Mouse (Mus musculus) CH12.LX (cell line): ENCODE results near the gene Chrd. TPM values are rescaled to one million over a fixed set of nuclear protein-coding genes. Genes with fewer than 3 reads are reported as not detected.

Experiments used
- DNase-seq: peaks from one replicate; pipeline ENCODE4 v3.0.0-alpha.2; 2013; ENCODE audit errors: extremely low read depth
- H3K27ac ChIP-seq: 2 replicates; pipeline ENCODE4 v1.5.1; 2012; ENCODE audit warnings: low read depth, mild to moderate bottlenecking, control low read depth, moderate library complexity; ENCODE audit not compliant: insufficient read depth
- H3K27me3 ChIP-seq: replicated peaks from 2 replicates; pipeline ENCODE3; 2012; ENCODE audit warnings: inconsistent platforms
- H3K36me3 ChIP-seq, 2 experiments: replicated peaks in 1 of 2; 2 replicates each; pipeline versions ENCODE3 to v1.6.1; 2012; ENCODE audit warnings: inconsistent platforms in 1 of 2, low read length in 1 of 2, mild to moderate bottlenecking in 1 of 2, mixed read lengths in 1 of 2, moderate library complexity in 1 of 2; ENCODE audit not compliant: control insufficient read depth in 1 of 2, insufficient read depth in 1 of 2
- H3K4me1 ChIP-seq, 2 experiments: 2 replicates each; pipeline ENCODE4 v1.6.1; 2012; ENCODE audit warnings: inconsistent platforms in 1 of 2, moderate library complexity in 1 of 2; ENCODE audit not compliant: insufficient read depth in 2 of 2, control insufficient read depth in 1 of 2
- H3K4me2 ChIP-seq: 2 replicates; pipeline ENCODE4 v1.6.1; 2012; ENCODE audit warnings: low read depth, mild to moderate bottlenecking, control low read depth; ENCODE audit not compliant: poor library complexity, insufficient read depth, severe bottlenecking
- H3K4me3 ChIP-seq, 3 experiments: fragments of 150-350 bp in 1 of 3; sonication (generic) in 1 of 3; replicated peaks in 1 of 3; 2 replicates each; pipeline versions ENCODE3 to v1.5.1; 2011 to 2012; ENCODE audit warnings: low read depth in 2 of 3, low read length in 2 of 3, mild to moderate bottlenecking in 2 of 3, moderate library complexity in 2 of 3, control low read depth in 1 of 3, improper control_type of control experiment in 1 of 3, inconsistent platforms in 1 of 3, mixed read lengths in 1 of 3; ENCODE audit not compliant: poor library complexity in 1 of 3
- H3K79me2 ChIP-seq: replicated peaks from 2 replicates; pipeline ENCODE4 v1.6.1; 2012; ENCODE audit warnings: mild to moderate bottlenecking, moderate library complexity; ENCODE audit not compliant: control insufficient read depth, poor library complexity, insufficient read depth, severe bottlenecking; ENCODE audit errors: extremely low read depth
- H3K9ac ChIP-seq: 2 replicates; pipeline ENCODE4 v1.6.1; 2012; ENCODE audit warnings: low read depth, mild to moderate bottlenecking, control low read depth, moderate library complexity; ENCODE audit not compliant: insufficient read depth
- H3K9me3 ChIP-seq: replicated peaks from 2 replicates; pipeline ENCODE3; 2012; ENCODE audit warnings: low read length, inconsistent platforms, mixed read lengths
- CHD1 ChIP-seq: IDR thresholded peaks from 2 replicates; pipeline ENCODE4 v1.6.1; 2012; ENCODE audit warnings: low read depth, low read length, improper control_type of control experiment, inconsistent platforms
- CTCF ChIP-seq, 2 experiments: IDR thresholded peaks in 1 of 2; conservative IDR thresholded peaks in 1 of 2; 2 replicates each; pipeline ENCODE4 v1.5.1; 2011 to 2012; ENCODE audit warnings: low read depth in 2 of 2, low read length in 2 of 2, improper control_type of control experiment in 1 of 2, inconsistent platforms in 1 of 2, mild to moderate bottlenecking in 1 of 2, moderate library complexity in 1 of 2
- ETS1 ChIP-seq: conservative IDR thresholded peaks from 2 replicates; pipeline ENCODE4 v1.6.1; 2012; ENCODE audit warnings: low read depth, mild to moderate bottlenecking, inconsistent platforms, low read length, improper control_type of control experiment, moderate library complexity
- HCFC1 ChIP-seq: IDR thresholded peaks from 2 replicates; pipeline ENCODE4 v1.6.1; 2012; ENCODE audit warnings: low read depth, mild to moderate bottlenecking, inconsistent platforms, low read length, improper control_type of control experiment
- IRF4 ChIP-seq: IDR thresholded peaks from 2 replicates; pipeline ENCODE4 v1.6.1; 2014; ENCODE audit warnings: low read depth, mild to moderate bottlenecking, inconsistent platforms, low read length, improper control_type of control experiment
- MAFK ChIP-seq: IDR thresholded peaks from 2 replicates; pipeline ENCODE4 v1.6.1; 2011; ENCODE audit warnings: low read length, improper control_type of control experiment; ENCODE audit not compliant: insufficient replicate concordance
- MAZ ChIP-seq: IDR thresholded peaks from 2 replicates; pipeline ENCODE4 v1.6.1; 2012; ENCODE audit warnings: low read depth, mild to moderate bottlenecking, inconsistent platforms, low read length, improper control_type of control experiment, moderate library complexity
- NELFE ChIP-seq: IDR thresholded peaks from 2 replicates; pipeline ENCODE4 v1.6.1; 2011; ENCODE audit warnings: low read depth, low read length, improper control_type of control experiment
- NRF1 ChIP-seq: IDR thresholded peaks from 2 replicates; pipeline ENCODE4 v1.6.1; 2014; ENCODE audit warnings: low read depth, mild to moderate bottlenecking, inconsistent platforms, low read length, improper control_type of control experiment, moderate library complexity
- PAX5 ChIP-seq: IDR thresholded peaks from 2 replicates; pipeline ENCODE4 v1.6.1; 2012; ENCODE audit warnings: low read length, inconsistent platforms, mixed read lengths
- RAD21 ChIP-seq: IDR thresholded peaks from 2 replicates; pipeline ENCODE4 v1.6.1; 2011; ENCODE audit warnings: low read depth, mild to moderate bottlenecking, low read length, improper control_type of control experiment, moderate library complexity
- SIN3A ChIP-seq: IDR thresholded peaks from 2 replicates; pipeline ENCODE4 v1.6.1; 2012; ENCODE audit warnings: low read length, improper control_type of control experiment, inconsistent platforms
- SMC3 ChIP-seq: IDR thresholded peaks from 2 replicates; pipeline ENCODE4 v1.6.1; 2011; ENCODE audit warnings: low read depth, low read length, improper control_type of control experiment
- UBTF ChIP-seq: IDR thresholded peaks from 2 replicates; pipeline ENCODE4 v1.6.1; 2012; ENCODE audit warnings: low read depth, mild to moderate bottlenecking, inconsistent platforms, low read length, improper control_type of control experiment, moderate library complexity
- USF2 ChIP-seq: conservative IDR thresholded peaks from 2 replicates; pipeline ENCODE4 v1.6.1; 2011; ENCODE audit warnings: low read depth, low read length, improper control_type of control experiment
- ZC3H11A ChIP-seq: IDR thresholded peaks from 2 replicates; pipeline ENCODE4 v1.6.1; 2012; ENCODE audit warnings: low read depth, mild to moderate bottlenecking, inconsistent platforms, low read length, improper control_type of control experiment
- dilution Hi-C: fragments of 300-500 bp; cut with MboI; formaldehyde crosslinking; loops from 2 replicates; pipeline ENCODE4 v1.14.3; 2020; ENCODE audit warnings: low sequenced_read_pairs; ENCODE audit not compliant: extremely low pct_unique_long_range_greater_than_20kb, extremely low pct_ligation_motif_present
- in situ Hi-C: fragments of 300-500 bp; cut with MboI; formaldehyde crosslinking; loops from 3 replicates; pipeline ENCODE4 v1.14.3; 2019; ENCODE audit warnings: low sequenced_read_pairs, low pct_ligation_motif_present, low pct_unique_long_range_greater_than_20kb, mixed read lengths
- polyA plus RNA-seq: library from polyadenylated mRNA; unstranded; fragments of >175 nt; gene quantifications from 2 replicates; pipeline ENCODE4 v1.2.1, GENCODE M21; 2012; ENCODE audit warnings: low read depth; ENCODE audit not compliant: insufficient read length
- total RNA-seq, 2 experiments: library from RNA; depleted of rRNA; stranded (reverse); fragments of 300-350 nt in 1 of 2; fragments of >200 nt in 1 of 2; gene quantifications; 2 replicates each; pipeline ENCODE4 v1.2.3; 2012 to 2014

Chrd gene
- total and polyA plus RNA-seq, 3 experiments = not detected

DNA sequence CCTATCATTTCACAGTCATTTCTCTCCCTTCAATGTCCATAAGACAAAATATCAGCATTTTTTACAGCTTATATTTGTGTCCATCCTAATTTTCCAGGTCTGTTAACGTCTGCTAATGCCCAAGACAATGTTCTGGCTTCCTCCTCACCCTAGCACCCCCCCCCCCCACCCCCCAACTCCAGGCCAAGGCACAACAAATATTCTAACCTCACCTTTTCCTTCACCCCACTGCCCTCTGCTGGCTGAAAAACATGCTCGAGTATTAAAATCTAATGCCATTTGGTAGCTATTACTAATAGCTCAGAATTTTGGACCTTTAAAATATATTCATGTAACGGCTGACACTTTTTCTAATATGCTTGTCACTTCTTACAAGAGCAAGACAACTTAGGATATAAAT lies 28.8 kb downstream of the Chrd start:
- dilution Hi-C loops (no loop called here), in situ Hi-C loops (loop anchor here (5.0 kb wide), 1 partner anchor 44 kb away; the partner anchor contains the start of genes Clcn2 and Polr2h)
- H3K4me1 ChIP-seq = peaks cover 4 to 13% of the 10 kb centered on the region in 2 experiments
- no peak overlapping the region for H3K9ac ChIP-seq
- no peaks in the 10 kb centered on the region for H3K36me3 ChIP-seq
- no peaks in the 10 kb centered on the region for H3K27me3 ChIP-seq
- H3K27ac ChIP-seq = no peak overlapping the region
- TF ChIP-seq PAX5 = no peak
- no peak for TF ChIP-seq MAFK
- TF ChIP-seq ETS1 = no peak
- no peak for TF ChIP-seq NRF1
- TF ChIP-seq MAZ = peak; percentile 75; the same call in 1 of the 2 replicates
- TF ChIP-seq CTCF (conservative IDR thresholded peaks at IDR 0.05 in 1 of 2, IDR thresholded peaks at IDR 0.05 in 1 of 2; ENCODE audit: low read depth in 2 of 2, low read length in 2 of 2) = peak in 1 of 2 experiments; percentile 81; a peak in 2 of 4 replicates
- TF ChIP-seq NELFE = no peak
- no peak for TF ChIP-seq CHD1
- peak; percentile 78 for TF ChIP-seq RAD21
- peak; percentile 60 for TF ChIP-seq ZC3H11A
- TF ChIP-seq SMC3 = peak; percentile 78
- TF ChIP-seq HCFC1 = no peak
- no peak overlapping the region for H3K4me2 ChIP-seq
- DNase-seq = peak; percentile 63
- no peaks in the 10 kb centered on the region for H3K79me2 ChIP-seq
- peaks cover 2% of the 10 kb centered on the region for H3K9me3 ChIP-seq
- H3K4me3 ChIP-seq = no peak overlapping the region

DNA sequence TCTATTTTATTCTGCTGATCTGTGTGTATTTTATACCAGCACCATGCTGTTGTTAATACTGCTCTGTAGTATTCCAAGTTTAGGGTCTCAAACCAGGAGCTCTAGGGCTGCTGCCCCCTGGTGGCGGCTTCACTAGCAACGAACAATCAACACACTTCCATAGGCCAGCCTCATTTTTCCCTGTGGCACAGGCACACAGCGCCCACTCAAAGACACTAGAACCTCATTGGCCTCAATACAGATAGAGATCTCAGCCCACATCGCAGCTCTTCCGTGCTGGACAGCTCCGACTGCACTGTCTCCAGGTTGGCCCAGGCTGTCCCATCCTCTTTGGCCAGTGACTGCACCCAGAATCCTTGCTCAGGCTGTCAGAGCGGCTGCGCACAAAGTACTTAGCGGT lies 32.3 kb downstream of the Chrd start:
- Histone ChIP-seq H3K9ac (no peak overlapping the region), H3K36me3 (no peaks in the 10 kb centered on the region), H3K4me1 (no peaks in the 10 kb centered on the region), H3K27ac (no peak overlapping the region), H3K9me3 (peaks cover 2% of the 10 kb centered on the region), H3K79me2 (no peaks in the 10 kb centered on the region), H3K4me3 (no peak overlapping the region), H3K4me2 (no peak overlapping the region), H3K27me3 (peaks cover 2% of the 10 kb centered on the region)
- TF ChIP-seq SIN3A (no peak), USF2 (no peak), SMC3 (peak; percentile 79), RAD21 (peak; percentile 36), CTCF (conservative IDR thresholded peaks at IDR 0.05 in 1 of 2, IDR thresholded peaks at IDR 0.05 in 1 of 2; ENCODE audit: low read depth in 2 of 2, low read length in 2 of 2) (peak; percentile 84 to 90), IRF4 (no peak), UBTF (no peak)
- dilution Hi-C loops (no loop called here), in situ Hi-C loops (no loop called here)
- peak; percentile 55 for DNase-seq
